ENCODE assay signal across 28 mouse cellular contexts in genomic region chr4:47332812-47333343, GRCm38 (mm10).
"Had no signal": no experiment of that assay in that cellular context is flagged by ENCODE, and none has a peak within 500 bp of the region (broad histone marks: within the 10 kb centered on the region; RNA-seq: fewer than 3 reads in every experiment).

No protein-coding gene starts in this region.

- H3K4me1 ChIP-seq: heart, embryonic 13.5 days; heart, embryonic 15.5 days; hindbrain, embryonic 13.5 days; hindbrain, embryonic 15.5 days; kidney, embryonic 15.5 days; limb, embryonic 10.5 days; limb, embryonic 12.5 days; liver, embryonic 13.5 days; liver, embryonic 15.5 days had no signal

- H3K36me3 ChIP-seq: heart, embryonic 13.5 days; heart, embryonic 15.5 days; hindbrain, embryonic 13.5 days; hindbrain, embryonic 15.5 days; kidney, embryonic 15.5 days; limb, embryonic 10.5 days; limb, embryonic 12.5 days; liver, embryonic 13.5 days; liver, embryonic 15.5 days had no signal

- H3K9ac ChIP-seq: heart, embryonic 13.5 days; heart, embryonic 15.5 days; hindbrain, embryonic 13.5 days; hindbrain, embryonic 15.5 days; kidney, embryonic 15.5 days; limb, embryonic 12.5 days; liver, embryonic 13.5 days; liver, embryonic 15.5 days; liver, postnatal 0 days had no signal

- H3K4me2 ChIP-seq: heart, embryonic 11.5 days; heart, embryonic 13.5 days; heart, embryonic 15.5 days; hindbrain, embryonic 13.5 days; hindbrain, embryonic 15.5 days; kidney, embryonic 15.5 days; limb, embryonic 12.5 days; liver, embryonic 11.5 days; liver, embryonic 13.5 days; liver, embryonic 15.5 days had no signal

- H3K27ac ChIP-seq: heart, adult 2 months; heart, embryonic 13.5 days; heart, embryonic 15.5 days; hindbrain, embryonic 13.5 days; hindbrain, embryonic 15.5 days; hindbrain, postnatal 0 days; kidney, embryonic 15.5 days; kidney, postnatal 0 days; layer of hippocampus, adult 2 months; left cerebral cortex, adult 2 months; limb, embryonic 10.5 days; limb, embryonic 12.5 days; liver, embryonic 13.5 days; liver, embryonic 15.5 days had no signal

- H3K4me3 ChIP-seq: heart, adult 2 months; heart, embryonic 13.5 days; heart, embryonic 15.5 days; hindbrain, embryonic 13.5 days; hindbrain, embryonic 15.5 days; kidney, embryonic 15.5 days; layer of hippocampus, adult 2 months; left cerebral cortex, adult 2 months; limb, embryonic 10.5 days; limb, embryonic 12.5 days; liver, embryonic 13.5 days; liver, embryonic 15.5 days had no signal

- H3K9me3 ChIP-seq: heart, embryonic 13.5 days; heart, embryonic 15.5 days; hindbrain, embryonic 13.5 days; hindbrain, embryonic 15.5 days; kidney, embryonic 15.5 days; limb, embryonic 10.5 days; limb, embryonic 12.5 days; liver, embryonic 13.5 days; liver, embryonic 15.5 days had no signal

- H3K27me3 ChIP-seq: heart, embryonic 13.5 days; heart, embryonic 15.5 days; hindbrain, embryonic 13.5 days; hindbrain, embryonic 15.5 days; kidney, embryonic 15.5 days; limb, embryonic 12.5 days had no signal

- DNase-seq: gastrocnemius, postnatal 14 days; gastrocnemius, postnatal 36 days; heart, adult 2 months; heart, postnatal 14 days; heart, postnatal 36 days; kidney, adult 11 months; kidney, adult 2 months; kidney, adult 9 months; kidney, postnatal 14 days; kidney, postnatal 36 days; liver; liver, embryonic 13.5 days; liver, postnatal 0 days had no signal

- ATAC-seq: hindbrain, postnatal 0 days; intestine, embryonic 16.5 days; liver, postnatal 0 days had no signal
